In genomic region chr6:31307047-31307633, GRCm38 (mm10) we compare ENCODE assay signal across 15 mouse cellular contexts.
A peak's percentile ranks its signal among the peaks of the same experiment; 100 is the strongest.
DNase-seq lines count a peak whose midpoint lies in the region; TF ChIP-seq lines count a peak whose summit lies in the region.
"Had no signal": no experiment of that assay in that cellular context is flagged by ENCODE, and none has a peak within 500 bp of the region (broad histone marks: within the 10 kb centered on the region; RNA-seq: fewer than 3 reads in every experiment).

No protein-coding gene starts in this region.

- no peaks in the 10 kb centered on the region for H3K27me3 ChIP-seq in myocyte (ENCODE audit: control insufficient read depth, insufficient read depth, insufficient read length)
- H3K27me3 ChIP-seq: embryonic facial prominence, embryonic 15.5 days; heart, embryonic 13.5 days had no signal

- TF ChIP-seq POLR2A in myocyte (IDR thresholded peaks at IDR 0.05; ENCODE audit: insufficient read length, low read depth) = no peak

- H3K4me3 ChIP-seq in gastrocnemius, adult 2 months = no peak overlapping the region
- no peak overlapping the region for H3K4me3 ChIP-seq in myocyte
- H3K4me3 ChIP-seq: embryonic facial prominence, embryonic 15.5 days; heart, embryonic 13.5 days had no signal

- intact Hi-C loops in gastrocnemius, adult 2 months (cut with DNase I) = no loop called here
- intact Hi-C loops in gastrocnemius, postnatal 36 days (cut with DNase I) = no loop called here

- H3K27ac ChIP-seq in gastrocnemius, adult 2 months = 0 out of 2 replicates have a peak overlapping the region, but pooled peaks have one; percentile 2
- H3K27ac ChIP-seq: embryonic facial prominence, embryonic 15.5 days; heart, embryonic 13.5 days; hindbrain, embryonic 14.5 days had no signal

- no peak overlapping the region for H3ac ChIP-seq in myocyte (ENCODE audit: control insufficient read depth, insufficient read length)

- no peaks in the 10 kb centered on the region for H3K36me3 ChIP-seq in myocyte (ENCODE audit: control insufficient read depth, insufficient read depth)
- H3K36me3 ChIP-seq: embryonic facial prominence, embryonic 15.5 days; heart, embryonic 13.5 days had no signal

- TF ChIP-seq CTCF in gastrocnemius, adult 2 months (IDR thresholded peaks at IDR 0.05) = no peak

- H3K4me2 ChIP-seq in myocyte (ENCODE audit: low read depth) = no peak overlapping the region
- H3K4me2 ChIP-seq: embryonic facial prominence, embryonic 15.5 days; heart, embryonic 13.5 days; hindbrain, embryonic 14.5 days; liver, embryonic 11.5 days had no signal

- no peak for DNase-seq in gastrocnemius, adult 2 months
- DNase-seq in gastrocnemius, postnatal 36 days = no peak
- peak; percentile 23 for DNase-seq in lung, postnatal 10 days
- no peak for DNase-seq in lung, postnatal 36 days
- DNase-seq in brain, adult 2 months (ENCODE audit: low read depth, low spot score) = peak; percentile 60
- DNase-seq in heart, adult 8-10 months (ENCODE audit: low spot score) = no peak
- DNase-seq in left cerebral cortex, adult 9 months (ENCODE audit: low spot score in 2 of 2) = no peak
- DNase-seq: cerebellum, adult 2 months; kidney, adult 9 months; retina, postnatal 1 day had no signal

- H3K79me2 ChIP-seq in myocyte (ENCODE audit: control insufficient read depth, insufficient read depth) = no peaks in the 10 kb centered on the region

TF ChIP-seq in myocyte, 11 proteins besides CTCF, POLR2A, EP300 and RAD21:
- TF ChIP-seq REST (IDR thresholded peaks at IDR 0.05; ENCODE audit: insufficient read depth, insufficient read length) (peak; percentile 74), SRF (IDR thresholded peaks at IDR 0.05; ENCODE audit: control insufficient read depth, insufficient read length, low read depth) (no peak), MYOG (IDR thresholded peaks at IDR 0.05; ENCODE audit: control insufficient read depth in 1 of 3, insufficient read depth in 1 of 3, insufficient read length in 2 of 3, low read depth in 2 of 3) (peak in 1 of 3 experiments; percentile 20), MYOD1 (IDR thresholded peaks at IDR 0.05; ENCODE audit: control insufficient read depth in 1 of 3, insufficient read length in 2 of 3, low read depth in 2 of 3) (no peak), POLR2AphosphoS2 (IDR thresholded peaks at IDR 0.05; ENCODE audit: insufficient read length, low read depth) (no peak)
TF ChIP-seq in myocyte: peak in this region for 2.

Comparison
In these comparisons a context has a peak if more than half of its experiments do, and no peak if none do; other contexts are left out.
1. DNase-seq: peak in lung, postnatal 10 days (single experiment) and brain, adult 2 months (single experiment); none in gastrocnemius, adult 2 months (single experiment), gastrocnemius, postnatal 36 days (0 of 2), lung, postnatal 36 days (single experiment), heart, adult 8-10 months (single experiment) and left cerebral cortex, adult 9 months (0 of 2).